Mouse (Mus musculus) brain, embryonic 14.5 days (tissue): Measurements from ENCODE around the gene Tnni3.

ENCODE experiments used
- CTCF ChIP-seq: fragments of 200-500 bp; IDR thresholded peaks from 2 replicates; pipeline ENCODE4 v1.5.1; 2012; ENCODE audit warnings: inconsistent platforms, mild to moderate bottlenecking, moderate library complexity, borderline replicate concordance; ENCODE audit not compliant: insufficient read depth, insufficient read length; ENCODE audit errors: extremely low read depth
- POLR2A ChIP-seq: fragments of 200-500 bp; IDR thresholded peaks from 2 replicates; pipeline ENCODE4 v1.6.1; 2012; ENCODE audit warnings: mild to moderate bottlenecking, inconsistent platforms, borderline replicate concordance; ENCODE audit not compliant: poor library complexity, insufficient read depth, insufficient read length, severe bottlenecking; ENCODE audit errors: extremely low read depth

DNA sequence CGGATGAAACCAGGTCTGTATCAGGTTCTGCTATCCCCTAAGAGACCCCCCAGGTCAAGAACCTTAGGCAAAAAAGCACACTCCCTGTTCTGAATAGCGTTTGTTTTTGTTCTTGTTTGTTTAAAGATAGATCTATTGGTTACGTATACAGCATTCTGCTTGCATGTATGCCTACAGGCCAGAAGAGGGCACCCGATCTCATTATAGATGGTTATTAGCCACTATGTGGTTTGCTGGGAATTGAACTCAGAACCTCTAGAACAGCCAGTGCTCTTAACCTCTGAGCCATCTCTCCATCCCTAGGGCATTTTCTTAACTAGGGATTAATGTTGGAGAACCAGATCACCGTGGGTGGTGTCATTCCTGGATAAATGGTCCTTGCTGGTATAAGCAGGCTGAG, 17.3 kb upstream of the Tnni3 start:
- TF ChIP-seq CTCF (no peak), POLR2A (no peak)
